Mouse (Mus musculus): Measurements from ENCODE around the gene Rbfox1.

DNA sequence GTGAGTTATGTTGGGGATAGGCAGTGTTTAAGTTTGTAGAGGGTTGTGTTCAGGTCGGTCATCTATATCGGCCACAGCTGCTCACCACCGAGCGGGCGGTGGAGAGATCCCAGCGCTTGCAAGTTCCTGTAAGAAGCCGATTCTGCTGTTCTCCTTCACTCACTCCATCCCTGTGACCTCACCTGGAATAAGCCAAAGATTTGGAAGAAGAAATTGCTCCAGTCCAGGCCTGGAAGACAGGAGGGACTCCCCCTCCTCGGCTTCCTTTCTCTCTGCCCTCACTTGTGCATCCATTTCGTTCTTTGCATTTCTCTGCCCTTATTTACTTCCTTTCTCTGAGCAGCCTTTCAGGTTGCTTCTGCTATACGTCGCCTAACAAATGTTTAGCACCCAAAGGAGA, 465.1 kb downstream of the Rbfox1 start:
- TF ChIP-seq FLI1 (IDR thresholded peaks at IDR 0.05; ENCODE audit: low read length) (no peak), GATA1 (IDR thresholded peaks at IDR 0.05; ENCODE audit: borderline replicate concordance, low read length) (no peak)

Measured in megakaryocyte, embryonic 14.5 days (primary cell).